Mouse (Mus musculus): ENCODE data around the gene Fam83c. TPM values are rescaled to one million over a fixed set of nuclear protein-coding genes. Genes with fewer than 3 reads are reported as not detected.
"Not testable (repeated sequence)": the region's sequence is repeated elsewhere in the genome, so short reads cannot be mapped to it uniquely, and the experiment has no call there.

The Fam83c gene
- polyA plus RNA-seq, 1 experiment from 2014 or later, result 0.19 TPM

DNA sequence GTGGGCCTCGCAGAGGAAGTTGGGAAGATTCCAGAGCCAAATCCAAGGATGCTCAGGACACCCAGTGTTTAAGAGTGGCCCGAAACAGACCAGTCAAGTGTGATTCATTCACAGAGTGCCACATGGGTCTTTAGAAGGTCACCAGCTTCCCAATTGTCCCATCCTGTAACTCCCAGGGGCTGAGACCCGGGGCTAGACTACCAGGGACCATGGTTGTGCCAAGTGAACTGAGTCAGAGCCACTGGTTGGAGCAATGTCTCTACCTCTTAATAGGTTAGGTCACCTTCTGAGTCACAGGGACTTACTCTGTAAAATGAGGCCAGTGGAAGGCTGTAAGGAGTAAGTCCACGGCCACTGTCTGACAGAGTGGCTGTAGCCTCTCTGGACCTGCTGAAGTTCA is 4.3 kb upstream of the Fam83c start:
- no peaks in the 10 kb centered on the region for H3K27me3 ChIP-seq (ENCODE audit: control insufficient read depth, insufficient read depth, low read length)
- no peaks in the 10 kb centered on the region for H3K36me3 ChIP-seq (ENCODE audit: control insufficient read depth, insufficient read depth, low read length)
- H3K9ac ChIP-seq (ENCODE audit: low read depth, low read length), result no peak overlapping the region
- H3K27ac ChIP-seq (ENCODE audit: low read depth, low read length), result no peak overlapping the region
- DNase-seq (ENCODE audit: low spot score) (no peak), ATAC-seq (ENCODE audit: low FRiP score) (no peak)
- no peak overlapping the region for H3K4me3 ChIP-seq (ENCODE audit: low read depth, low read length)
- no peaks in the 10 kb centered on the region for H3K9me3 ChIP-seq (ENCODE audit: control insufficient read depth, low read length)
- H3K4me1 ChIP-seq (replicated peaks; ENCODE audit: control insufficient read depth, insufficient read depth, low read length), result no peaks in the 10 kb centered on the region
- WGBS, result 71% methylated on average over 4 of the region's 4 CpGs
- no peak overlapping the region for H3K4me2 ChIP-seq (replicated peaks; ENCODE audit: low read depth, low read length)

DNA sequence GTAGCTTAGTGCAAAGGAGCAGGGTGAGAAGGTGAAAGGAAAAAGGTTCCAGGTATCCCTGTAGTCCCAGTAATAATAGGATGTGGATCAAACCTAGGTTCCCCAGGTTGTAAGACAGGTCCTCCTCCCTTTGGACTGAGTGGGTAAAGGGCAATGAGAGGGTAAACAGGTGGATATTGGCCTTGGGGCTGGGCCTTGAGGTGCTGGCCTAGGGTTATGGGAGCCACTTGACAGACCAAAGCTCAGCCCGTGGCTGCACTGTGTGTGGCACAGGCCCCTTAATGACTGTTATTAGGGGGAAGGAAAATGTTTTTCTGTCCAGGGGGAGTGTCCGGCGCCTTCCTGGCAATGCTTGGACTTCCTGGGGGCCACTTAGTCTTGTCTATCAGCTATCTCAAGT is 3.3 kb upstream of the Fam83c start:
- ATAC-seq (ENCODE audit: low FRiP score) (no peak), DNase-seq (ENCODE audit: low spot score) (no peak)
- no peaks in the 10 kb centered on the region for H3K9me3 ChIP-seq (ENCODE audit: control insufficient read depth, low read length)
- no peaks in the 10 kb centered on the region for H3K36me3 ChIP-seq (ENCODE audit: control insufficient read depth, insufficient read depth, low read length)
- WGBS, result 81% methylated on average over 3 of the region's 3 CpGs
- no peak overlapping the region for H3K4me3 ChIP-seq (ENCODE audit: low read depth, low read length)
- H3K27me3 ChIP-seq (ENCODE audit: control insufficient read depth, insufficient read depth, low read length), result no peaks in the 10 kb centered on the region
- H3K27ac ChIP-seq (ENCODE audit: low read depth, low read length), result no peak overlapping the region
- H3K4me1 ChIP-seq (replicated peaks; ENCODE audit: control insufficient read depth, insufficient read depth, low read length), result no peaks in the 10 kb centered on the region
- no peak overlapping the region for H3K9ac ChIP-seq (ENCODE audit: low read depth, low read length)
- no peak overlapping the region for H3K4me2 ChIP-seq (replicated peaks; ENCODE audit: low read depth, low read length)

DNA sequence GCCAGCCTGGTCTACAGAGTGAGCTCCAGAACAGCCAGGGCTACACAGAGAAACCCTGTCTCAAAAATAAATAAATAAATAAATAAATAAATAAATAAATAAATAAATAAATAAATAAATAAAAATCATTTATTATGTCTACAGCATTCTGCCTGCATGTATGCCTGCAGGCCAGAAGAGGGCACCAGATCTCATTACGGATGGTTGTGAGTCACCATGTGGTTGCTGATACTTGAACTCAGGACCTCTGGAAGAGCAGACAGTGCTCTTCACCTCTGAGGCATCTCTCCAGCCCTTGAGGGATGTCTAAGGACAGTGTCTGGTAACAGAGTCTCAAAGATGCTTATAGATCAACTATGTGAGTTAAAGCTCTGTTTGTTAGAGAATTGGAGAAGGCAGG is 2.6 kb downstream of the Fam83c start:
- H3K4me2 ChIP-seq (replicated peaks; ENCODE audit: low read depth, low read length); H3K27ac ChIP-seq (ENCODE audit: low read depth, low read length); H3K27me3 ChIP-seq (ENCODE audit: control insufficient read depth, insufficient read depth, low read length); H3K9me3 ChIP-seq (ENCODE audit: control insufficient read depth, low read length); ATAC-seq (ENCODE audit: low FRiP score); H3K9ac ChIP-seq (ENCODE audit: low read depth, low read length); H3K4me3 ChIP-seq (ENCODE audit: low read depth, low read length); H3K4me1 ChIP-seq (replicated peaks; ENCODE audit: control insufficient read depth, insufficient read depth, low read length); H3K36me3 ChIP-seq (ENCODE audit: control insufficient read depth, insufficient read depth, low read length); DNase-seq (ENCODE audit: low spot score): not testable (repeated sequence)
- 76% methylated on average over 1 of the region's 1 CpGs for WGBS

DNA sequence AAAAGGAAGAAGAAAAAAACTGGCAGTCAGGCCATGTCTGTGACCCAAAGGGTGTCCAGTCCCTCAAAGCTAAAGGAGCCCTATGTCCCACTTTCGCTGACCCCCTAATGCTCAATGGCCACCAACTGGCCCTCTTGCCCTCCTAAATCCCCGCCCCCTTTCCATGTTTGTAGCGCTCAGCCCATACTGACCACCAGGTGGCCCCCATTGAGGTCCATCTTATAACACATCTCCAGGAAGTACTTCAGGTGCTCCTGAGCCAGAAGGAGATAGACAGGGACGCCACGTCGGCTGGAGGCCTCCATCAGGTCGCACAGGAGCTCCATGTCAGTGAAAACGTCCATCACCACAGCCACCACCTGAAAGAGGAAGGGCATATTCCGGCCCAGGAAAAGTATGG is 3.4 kb downstream of the Fam83c start:
- DNase-seq (ENCODE audit: low spot score) (peak; percentile 20), ATAC-seq (ENCODE audit: low FRiP score) (no peak)
- Histone ChIP-seq H3K4me2 (replicated peaks; ENCODE audit: low read depth, low read length) (no peak overlapping the region), H3K9ac (ENCODE audit: low read depth, low read length) (no peak overlapping the region), H3K36me3 (ENCODE audit: control insufficient read depth, insufficient read depth, low read length) (no peaks in the 10 kb centered on the region), H3K27me3 (ENCODE audit: control insufficient read depth, insufficient read depth, low read length) (no peaks in the 10 kb centered on the region), H3K9me3 (ENCODE audit: control insufficient read depth, low read length) (no peaks in the 10 kb centered on the region), H3K4me3 (ENCODE audit: low read depth, low read length) (no peak overlapping the region), H3K27ac (ENCODE audit: low read depth, low read length) (no peak overlapping the region), H3K4me1 (replicated peaks; ENCODE audit: control insufficient read depth, insufficient read depth, low read length) (peaks cover 3% of the 10 kb centered on the region)
- 65% methylated on average over 9 of the region's 9 CpGs for WGBS

DNA sequence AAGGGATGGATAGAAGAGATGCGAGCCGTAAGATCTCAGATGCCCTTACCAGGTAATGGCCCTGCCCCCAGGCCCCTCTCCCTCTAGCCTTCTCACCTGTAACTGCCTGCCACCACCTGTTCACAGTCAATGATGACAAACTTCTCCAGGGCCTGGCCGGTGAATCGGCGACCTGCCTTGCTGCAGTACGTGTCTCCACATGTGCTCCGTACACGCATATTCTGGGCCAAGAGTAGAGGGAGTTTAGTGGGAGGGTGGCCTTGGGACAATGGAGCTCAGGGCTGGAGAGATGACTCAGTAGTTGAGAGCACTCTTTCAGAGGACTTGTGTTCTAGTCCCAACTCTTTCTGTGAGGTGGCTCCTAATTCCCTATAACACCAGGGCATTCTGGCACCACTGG is 3.8 kb downstream of the Fam83c start:
- ATAC-seq (ENCODE audit: low FRiP score), result no peak
- no peaks in the 10 kb centered on the region for H3K9me3 ChIP-seq (ENCODE audit: control insufficient read depth, low read length)
- no peaks in the 10 kb centered on the region for H3K27me3 ChIP-seq (ENCODE audit: control insufficient read depth, insufficient read depth, low read length)
- H3K4me1 ChIP-seq (replicated peaks; ENCODE audit: control insufficient read depth, insufficient read depth, low read length), result peaks cover 3% of the 10 kb centered on the region
- H3K27ac ChIP-seq (ENCODE audit: low read depth, low read length), result no peak overlapping the region
- no peak for DNase-seq (ENCODE audit: low spot score)
- H3K4me2 ChIP-seq (replicated peaks; ENCODE audit: low read depth, low read length), result no peak overlapping the region
- no peaks in the 10 kb centered on the region for H3K36me3 ChIP-seq (ENCODE audit: control insufficient read depth, insufficient read depth, low read length)
- H3K4me3 ChIP-seq (ENCODE audit: low read depth, low read length), result no peak overlapping the region
- H3K9ac ChIP-seq (ENCODE audit: low read depth, low read length), result no peak overlapping the region
- 93% methylated on average over 8 of the region's 8 CpGs for WGBS

DNA sequence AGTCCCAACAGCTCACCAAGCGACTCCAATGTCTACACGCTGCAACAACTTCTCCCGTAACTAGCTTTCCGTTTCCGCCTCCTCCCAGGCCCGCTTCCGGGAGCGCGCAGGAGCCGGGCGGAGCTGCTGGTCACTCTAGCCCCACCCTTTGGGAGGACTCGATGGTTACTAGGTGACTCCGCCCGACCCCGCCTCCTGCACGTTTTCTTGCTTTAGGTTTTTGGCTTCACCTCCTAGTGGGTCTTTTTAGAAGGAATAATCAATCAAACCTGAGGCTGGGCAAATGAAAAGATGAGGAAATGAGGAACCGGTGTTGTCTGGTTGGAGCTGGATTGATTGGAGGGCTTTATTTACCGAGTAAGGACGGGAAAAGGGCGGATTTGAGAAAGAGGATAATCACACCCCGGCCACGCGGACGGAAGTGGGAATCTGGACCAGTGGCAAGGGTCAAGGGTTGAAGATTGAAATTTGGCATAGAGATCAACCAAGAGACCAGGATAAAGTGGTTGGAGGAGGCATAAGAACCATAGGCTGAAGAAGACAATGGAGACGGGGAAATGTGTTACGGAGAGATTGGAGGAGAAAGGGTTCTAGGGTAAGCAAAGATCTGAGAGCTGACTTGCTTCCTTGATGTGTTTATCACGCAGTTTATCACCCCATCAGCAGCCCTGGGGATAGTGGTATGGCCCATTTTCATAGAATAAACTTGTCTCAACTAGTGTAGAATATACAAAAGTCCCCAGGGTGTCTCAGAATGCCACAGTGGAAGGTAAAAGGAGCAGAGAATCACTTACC is 7.8 kb downstream of the Fam83c start, which contains the start of gene Eif6:
Gene Eif6 (minus strand): TSS at position 296 of the 795 bp plus-strand sequence.
- peak within 1 kb of the TSS; percentile 97 for H3K4me3 ChIP-seq (ENCODE audit: low read depth, low read length)
- H3K27me3 ChIP-seq (ENCODE audit: control insufficient read depth, insufficient read depth, low read length), result no peaks in the 10 kb centered on the region
- H3K9me3 ChIP-seq (ENCODE audit: control insufficient read depth, low read length), result no peaks in the 10 kb centered on the region
- ATAC-seq (ENCODE audit: low FRiP score), result peak; percentile 93
- peak; percentile 93 for DNase-seq (ENCODE audit: low spot score)
- WGBS, result 5% methylated on average over 27 of the region's 27 CpGs
- H3K4me2 ChIP-seq (replicated peaks; ENCODE audit: low read depth, low read length), result peak within 1 kb of the TSS; percentile 90
- peaks cover 3% of the 10 kb centered on the region for H3K4me1 ChIP-seq (replicated peaks; ENCODE audit: control insufficient read depth, insufficient read depth, low read length)
- peak within 1 kb of the TSS; percentile 84 for H3K9ac ChIP-seq (ENCODE audit: low read depth, low read length)
- peaks cover 4% of the 10 kb centered on the region; the same call in 1 of the 2 replicates for H3K36me3 ChIP-seq (ENCODE audit: control insufficient read depth, insufficient read depth, low read length)
- peak within 1 kb of the TSS; percentile 74 for H3K27ac ChIP-seq (ENCODE audit: low read depth, low read length)

DNA sequence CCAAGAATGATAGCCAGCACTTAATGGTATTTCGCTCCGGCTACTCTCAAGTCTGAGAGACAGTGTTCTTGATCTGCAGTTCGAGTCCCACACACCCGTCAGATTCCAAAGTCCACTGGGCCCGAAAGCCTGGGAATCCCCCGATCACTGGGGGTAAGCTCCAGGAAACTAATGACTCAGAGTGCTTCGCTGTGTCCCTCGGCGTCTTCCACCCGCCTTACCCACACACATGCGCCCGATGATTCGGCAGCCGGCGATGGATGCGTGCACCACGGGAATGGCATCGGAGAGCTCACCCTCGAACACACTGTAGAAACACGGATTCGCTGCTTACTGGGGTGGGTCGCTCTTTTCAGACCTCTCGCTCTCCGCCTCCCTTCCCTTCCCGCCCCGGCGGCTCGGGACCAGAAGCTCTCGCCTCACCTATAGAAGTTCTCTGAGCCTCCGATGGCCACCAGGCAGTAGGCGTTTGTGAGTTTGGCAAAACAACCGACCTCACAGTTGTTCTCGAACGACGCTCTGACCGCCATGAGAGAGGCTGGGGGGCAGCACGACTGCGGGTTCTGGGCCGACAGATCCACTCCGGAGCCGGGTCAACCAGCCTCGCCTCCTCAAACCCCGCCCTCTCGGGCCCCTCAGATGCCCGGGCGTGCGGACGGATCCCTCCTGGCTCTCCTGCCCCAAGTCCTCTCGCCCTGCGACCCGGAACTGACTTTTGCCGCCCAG is 8.6 kb downstream of the Fam83c start:
- Histone ChIP-seq H3K36me3 (ENCODE audit: control insufficient read depth, insufficient read depth, low read length) (peaks cover 6% of the 10 kb centered on the region), H3K27me3 (ENCODE audit: control insufficient read depth, insufficient read depth, low read length) (no peaks in the 10 kb centered on the region), H3K9ac (ENCODE audit: low read depth, low read length) (peak overlapping the region; percentile 84), H3K4me2 (replicated peaks; ENCODE audit: low read depth, low read length) (peak overlapping the region; percentile 90), H3K4me3 (ENCODE audit: low read depth, low read length) (peak overlapping the region; percentile 97), H3K9me3 (ENCODE audit: control insufficient read depth, low read length) (no peaks in the 10 kb centered on the region), H3K4me1 (replicated peaks; ENCODE audit: control insufficient read depth, insufficient read depth, low read length) (peaks cover 3% of the 10 kb centered on the region), H3K27ac (ENCODE audit: low read depth, low read length) (peak overlapping the region; percentile 74)
- DNase-seq (ENCODE audit: low spot score) (no peak), ATAC-seq (ENCODE audit: low FRiP score) (peak; percentile 21)
- 2% methylated on average over 52 of the region's 52 CpGs for WGBS

DNA sequence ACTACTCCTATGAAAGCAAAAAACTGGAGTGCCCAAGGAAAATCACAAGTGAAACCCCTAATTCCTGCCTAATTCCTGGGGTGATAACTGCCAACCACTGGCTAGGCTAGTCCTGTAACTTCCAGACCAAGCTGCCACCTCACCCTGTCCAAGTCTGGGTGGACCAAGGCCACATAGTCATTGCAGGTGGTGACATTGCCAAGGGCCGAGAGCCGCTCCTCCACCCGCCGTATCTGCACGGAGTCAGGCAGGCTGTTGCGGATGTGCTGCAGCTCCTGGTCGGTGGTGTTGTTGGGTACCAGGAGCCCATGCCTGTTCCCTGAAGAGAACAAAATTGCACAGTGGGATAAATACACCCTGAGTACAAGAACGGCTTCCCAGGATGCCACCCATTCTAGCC is 10.9 kb downstream of the Fam83c start:
- Histone ChIP-seq H3K36me3 (ENCODE audit: control insufficient read depth, insufficient read depth, low read length) (peaks cover 10% of the 10 kb centered on the region), H3K4me2 (replicated peaks; ENCODE audit: low read depth, low read length) (no peak overlapping the region), H3K4me1 (replicated peaks; ENCODE audit: control insufficient read depth, insufficient read depth, low read length) (peaks cover 3% of the 10 kb centered on the region), H3K27ac (ENCODE audit: low read depth, low read length) (no peak overlapping the region), H3K27me3 (ENCODE audit: control insufficient read depth, insufficient read depth, low read length) (no peaks in the 10 kb centered on the region), H3K4me3 (ENCODE audit: low read depth, low read length) (no peak overlapping the region), H3K9me3 (ENCODE audit: control insufficient read depth, low read length) (no peaks in the 10 kb centered on the region), H3K9ac (ENCODE audit: low read depth, low read length) (no peak overlapping the region)
- no peak for ATAC-seq (ENCODE audit: low FRiP score)
- no peak for DNase-seq (ENCODE audit: low spot score)
- 100% methylated on average over 8 of the region's 8 CpGs for WGBS

DNA sequence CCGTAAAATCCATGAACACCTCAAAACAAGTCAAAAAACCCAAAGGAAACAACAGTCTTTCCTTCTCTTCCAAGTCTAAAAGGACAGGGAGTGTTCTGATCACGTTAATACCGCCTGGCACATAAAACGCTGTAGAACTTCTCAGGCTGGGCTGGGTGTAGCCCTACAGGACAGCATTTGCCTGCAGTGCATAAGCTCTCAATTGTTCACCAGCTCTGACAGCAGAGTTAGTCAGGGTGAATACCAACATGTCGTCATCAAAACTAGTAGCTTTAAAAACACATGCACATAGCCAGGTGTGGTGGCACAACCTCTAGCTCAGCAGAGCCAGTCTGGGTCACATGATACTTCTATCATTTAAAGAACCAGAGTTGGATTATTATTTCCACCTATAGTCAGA is 13.9 kb downstream of the Fam83c start:
- 92% methylated on average over 5 of the region's 5 CpGs for WGBS
- DNase-seq (ENCODE audit: low spot score), result no peak
- ATAC-seq (ENCODE audit: low FRiP score), result no peak
- Histone ChIP-seq H3K27ac (ENCODE audit: low read depth, low read length) (no peak overlapping the region), H3K4me3 (ENCODE audit: low read depth, low read length) (no peak overlapping the region), H3K9me3 (ENCODE audit: control insufficient read depth, low read length) (no peaks in the 10 kb centered on the region), H3K36me3 (ENCODE audit: control insufficient read depth, insufficient read depth, low read length) (peaks cover 10% of the 10 kb centered on the region), H3K4me1 (replicated peaks; ENCODE audit: control insufficient read depth, insufficient read depth, low read length) (no peaks in the 10 kb centered on the region), H3K4me2 (replicated peaks; ENCODE audit: low read depth, low read length) (no peak overlapping the region), H3K27me3 (ENCODE audit: control insufficient read depth, insufficient read depth, low read length) (no peaks in the 10 kb centered on the region), H3K9ac (ENCODE audit: low read depth, low read length) (no peak overlapping the region)
